ENCODE assay signal across 8 mouse cellular contexts in the genomic region with DNA sequence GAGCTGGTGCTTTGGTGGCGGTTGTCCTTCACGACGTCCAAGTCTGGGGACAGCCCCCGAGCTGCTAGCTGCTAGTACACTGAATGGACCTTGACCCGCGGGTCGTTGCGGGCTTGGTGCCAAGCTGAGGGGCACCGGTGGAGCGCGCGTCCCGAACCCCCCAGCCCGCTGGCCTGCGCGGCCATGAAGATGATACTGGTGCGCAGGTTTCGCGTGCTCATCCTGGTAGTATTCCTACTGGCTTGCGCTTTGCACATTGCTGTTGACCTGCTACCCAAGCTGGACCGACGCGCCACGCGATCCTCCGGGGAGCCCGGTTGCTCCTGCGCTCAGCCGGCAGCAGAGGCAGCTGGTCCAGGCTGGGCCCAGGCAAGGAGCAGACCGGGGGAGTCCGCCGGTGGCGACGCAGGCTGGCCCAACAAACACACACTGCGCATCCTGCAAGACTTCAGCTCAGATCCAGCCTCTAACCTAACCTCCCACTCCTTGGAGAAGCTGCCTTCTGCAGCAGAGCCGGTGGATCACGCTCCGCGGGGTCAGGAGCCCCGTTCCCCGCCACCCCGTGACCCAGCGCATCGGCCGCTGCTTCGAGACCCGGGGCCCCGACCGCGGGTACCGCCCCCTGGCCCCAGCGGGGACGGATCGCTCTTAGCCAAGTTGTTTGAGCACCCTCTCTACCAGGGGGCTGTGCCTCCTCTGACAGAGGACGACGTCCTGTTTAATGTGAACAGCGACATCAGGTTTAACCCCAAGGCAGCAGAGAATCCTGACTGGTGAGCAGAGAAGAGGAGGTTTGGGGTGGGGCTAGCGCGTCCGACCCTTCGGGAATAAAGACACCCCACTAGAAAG. TPM values are rescaled to one million over a fixed set of nuclear protein-coding genes. Genes with fewer than 3 reads are reported as not detected.
A peak's percentile ranks its signal among the peaks of the same experiment; 100 is the strongest.
DNase-seq lines count a peak whose midpoint lies in the region; ATAC-seq and TF ChIP-seq lines count a peak whose summit lies in the region.

No protein-coding gene starts in this region.

- no peaks in the 10 kb centered on the region for H3K9me3 ChIP-seq in liver, embryonic 15.5 days (replicated peaks)

- no peak for TF ChIP-seq CTCF in liver, adult 2 months (IDR thresholded peaks at IDR 0.05; ENCODE audit: low read depth, low read length)
- TF ChIP-seq CTCF in olfactory bulb, adult 2 months (IDR thresholded peaks at IDR 0.05; ENCODE audit: insufficient read depth, low read depth, low read length), result no peak

- DNase-seq in liver, adult 2 months (ENCODE audit: extremely low read depth, low read depth, low spot score), result peak; percentile 52
- DNase-seq in liver, result no peak
- DNase-seq in embryo, embryonic 10 days (ENCODE audit: low spot score), result peak; percentile 27
- DNase-seq in gastrocnemius, postnatal 4 days (ENCODE audit: low spot score in 2 of 2), result peak; percentile 30 to 53
- DNase-seq in kidney, adult 18-20 months, result peak; percentile 61
- no peak for DNase-seq in T-cell, adult 2 months (ENCODE audit: low spot score)

- WGBS in liver, adult 2 months, result 1% methylated on average over 61 of the region's 61 CpGs
- 2% methylated on average over 61 of the region's 61 CpGs for WGBS in liver, embryonic 15.5 days (ENCODE audit: insufficient replicate concordance)
- 1% methylated on average over 61 of the region's 61 CpGs for WGBS in olfactory bulb, adult 2 months

- H3K4me2 ChIP-seq in liver, embryonic 15.5 days, result peak overlapping the region; percentile 64

- H3K36me3 ChIP-seq in liver, adult 2 months (ENCODE audit: control insufficient read depth, insufficient read depth, low read length), result peaks cover 14% of the 10 kb centered on the region
- H3K36me3 ChIP-seq in liver, embryonic 15.5 days (replicated peaks), result no peaks in the 10 kb centered on the region

- peaks cover 8% of the 10 kb centered on the region; the same call in 1 of the 2 replicates for H3K79me2 ChIP-seq in liver, adult 2 months (ENCODE audit: control insufficient read depth, insufficient read depth, low read length)

- H3K9ac ChIP-seq in liver, adult 2 months (ENCODE audit: low read depth, low read length), result peak overlapping the region; percentile 86
- H3K9ac ChIP-seq in liver, embryonic 15.5 days, result 0 out of 2 replicates have a peak overlapping the region, but pooled peaks have one; percentile 11

- TF ChIP-seq POLR2A in liver, adult 2 months (IDR thresholded peaks at IDR 0.05; ENCODE audit: extremely low read depth, insufficient read depth, low read length), result no peak
- TF ChIP-seq POLR2A in olfactory bulb, adult 2 months (IDR thresholded peaks at IDR 0.05; ENCODE audit: insufficient read depth, low read depth, low read length), result no peak

- peak overlapping the region; percentile 83 for H3K4me3 ChIP-seq in liver, adult 2 months (ENCODE audit: insufficient read depth, low read depth, low read length)
- H3K4me3 ChIP-seq in liver, embryonic 15.5 days (replicated peaks), result peak overlapping the region; percentile 54
- peak overlapping the region; percentile 80 for H3K4me3 ChIP-seq in olfactory bulb, adult 2 months (ENCODE audit: insufficient read depth, low read depth, low read length)

- no peaks in the 10 kb centered on the region for H3K27me3 ChIP-seq in liver, adult 2 months (ENCODE audit: control insufficient read depth, insufficient read depth, low read length)
- H3K27me3 ChIP-seq in liver, embryonic 15.5 days, result peaks cover 68% of the 10 kb centered on the region

- ATAC-seq in liver, embryonic 15.5 days (ENCODE audit: insufficient read depth), result no peak

- H3K4me1 ChIP-seq in liver, adult 2 months (ENCODE audit: control insufficient read depth, insufficient read depth, low read length), result peaks cover 17% of the 10 kb centered on the region
- peaks cover 8% of the 10 kb centered on the region; the same call in 1 of the 2 replicates for H3K4me1 ChIP-seq in liver, embryonic 15.5 days (replicated peaks)
- peaks cover 37% of the 10 kb centered on the region for H3K4me1 ChIP-seq in olfactory bulb, adult 2 months (ENCODE audit: control insufficient read depth, insufficient read depth, low read length)

- H3K27ac ChIP-seq in liver, adult 2 months (replicated peaks; ENCODE audit: insufficient read depth, low read depth, low read length), result peak overlapping the region; percentile 92
- H3K27ac ChIP-seq in liver, embryonic 15.5 days (replicated peaks), result peak overlapping the region; percentile 77
- peak overlapping the region; percentile 91 for H3K27ac ChIP-seq in olfactory bulb, adult 2 months (ENCODE audit: insufficient read depth, low read depth, low read length)

RNA-seq across cellular contexts. Expression of a gene that starts 1.4 kb away (rescaled TPM):
- 18.2 and 28.1 TPM in 2 replicates for total RNA-seq in liver, adult 2 months (2014; rRNA removed)
- 49.9 and 50.7 TPM in 2 replicates for polyA plus RNA-seq in liver, adult 2 months (2012; rRNA removed)
- total RNA-seq in gastrocnemius, postnatal 4 days (2021), result 10 to 100 TPM; 27.9 to 28.9 TPM
- polyA plus RNA-seq in liver, embryonic 15.5 days (2015; fragmentation: Nextera tagmentation; extraction: Ambion mirVana), result 11.1 and 14.3 TPM in 2 replicates
- not detected in 2 replicates for polyA plus RNA-seq in olfactory bulb, adult 2 months (2012; ENCODE audit: insufficient read depth, insufficient read length, low replicate concordance, missing spikeins)

Comparison
In these comparisons a context has a peak if more than half of its experiments do, and no peak if none do; other contexts are left out.
1. DNase-seq: peak in liver, adult 2 months (single experiment), embryo, embryonic 10 days (single experiment), gastrocnemius, postnatal 4 days (2 of 2) and kidney, adult 18-20 months (single experiment); none in liver (single experiment) and T-cell, adult 2 months (single experiment).
2. Peak in every context shown above with its lines, with median percentiles within 50 percentile points of each other: H3K27ac ChIP-seq and H3K4me3 ChIP-seq.